Mouse (Mus musculus) brain, embryonic 14.5 days (tissue): ENCODE measurements around the gene Timm29.

Experiments used
- CTCF ChIP-seq: fragments of 200-500 bp; IDR thresholded peaks from 2 replicates; pipeline ENCODE4 v1.5.1; 2012; ENCODE audit warnings: inconsistent platforms, mild to moderate bottlenecking, moderate library complexity, borderline replicate concordance; ENCODE audit not compliant: insufficient read depth, insufficient read length; ENCODE audit errors: extremely low read depth
- POLR2A ChIP-seq: fragments of 200-500 bp; IDR thresholded peaks from 2 replicates; pipeline ENCODE4 v1.6.1; 2012; ENCODE audit warnings: mild to moderate bottlenecking, inconsistent platforms, borderline replicate concordance; ENCODE audit not compliant: poor library complexity, insufficient read depth, insufficient read length, severe bottlenecking; ENCODE audit errors: extremely low read depth

DNA sequence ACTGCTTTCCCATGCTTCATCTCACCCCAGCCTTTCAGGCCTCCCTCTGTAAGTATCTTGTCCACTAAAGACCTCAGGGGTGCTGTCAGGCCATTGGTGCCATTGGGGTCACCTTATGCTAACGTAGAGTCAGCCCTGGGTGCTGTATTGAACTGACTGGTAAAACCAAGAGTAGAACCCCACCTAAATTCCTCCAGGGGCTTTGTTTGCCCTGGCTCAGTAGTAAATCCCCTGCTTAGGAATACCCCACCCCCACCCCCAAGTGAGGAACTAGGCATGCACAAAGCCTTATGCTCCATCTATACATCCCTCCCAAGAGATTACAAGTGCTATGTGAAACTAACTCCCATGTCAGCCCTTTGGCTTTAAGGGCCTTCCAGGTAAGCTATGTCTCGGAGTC, 35.0 kb upstream of the Timm29 start:
- no peak for TF ChIP-seq POLR2A
- TF ChIP-seq CTCF: no peak
